Mouse (Mus musculus) heart, adult 9 months (tissue): ENCODE data around the gene Tmem135.
"Not testable (repeated sequence)": the region's sequence is repeated elsewhere in the genome, so short reads cannot be mapped to it uniquely, and the experiment has no call there.

Experiments
- DNase-seq, 2 experiments: peaks; one replicate each; pipeline ENCODE4 v3.0.0; 2022; ENCODE audit warnings: low spot score in 2 of 2

Tmem135 gene

DNA sequence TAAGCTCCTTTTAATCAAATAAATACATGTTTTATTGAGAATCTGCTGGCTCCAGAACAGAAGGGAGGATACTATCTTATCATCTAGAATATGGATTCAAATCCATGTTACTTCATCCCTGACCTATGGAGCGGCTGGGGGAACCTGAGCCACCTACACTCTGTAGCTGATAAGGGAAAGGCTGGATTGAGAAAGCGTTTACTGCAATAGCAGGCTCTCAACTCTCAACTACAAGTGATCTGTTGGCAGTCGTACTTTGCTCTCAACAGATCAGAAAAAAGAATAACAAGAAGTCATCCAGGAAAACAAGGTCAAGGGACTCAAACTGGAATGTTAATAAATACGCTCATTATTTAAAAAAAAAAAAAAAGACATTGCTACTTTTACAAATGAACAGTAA, 77.3 kb downstream of the Tmem135 start:
- no peak for DNase-seq

DNA sequence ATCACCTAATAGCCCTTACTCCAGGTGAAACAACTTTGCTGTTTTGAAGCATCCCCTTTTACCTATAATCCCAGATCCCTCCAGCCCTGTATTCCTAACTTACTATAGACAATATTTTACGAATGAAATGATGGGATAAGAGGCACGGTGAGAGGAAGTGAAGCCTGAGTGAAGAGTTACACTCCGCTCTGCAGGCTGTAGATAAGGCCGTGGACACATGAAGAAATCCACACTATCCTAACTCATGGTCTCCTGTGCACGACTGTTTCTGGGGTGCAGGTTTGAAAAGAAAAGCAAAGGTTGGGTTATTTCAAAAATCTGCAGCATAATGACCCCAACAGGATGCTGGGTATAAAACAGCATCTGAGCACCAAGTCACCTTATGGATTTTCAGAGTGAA, 77.8 kb downstream of the Tmem135 start:
- DNase-seq, result no peak

- not testable (repeated sequence) for DNase-seq
These were observed 81.3 kb downstream of the Tmem135 start for GRCm38 (mm10) chr7:89322741-89323140.

GRCm38 (mm10) chr7:89319351-89319750, 84.7 kb downstream of the Tmem135 start:
- no peak for DNase-seq

DNA sequence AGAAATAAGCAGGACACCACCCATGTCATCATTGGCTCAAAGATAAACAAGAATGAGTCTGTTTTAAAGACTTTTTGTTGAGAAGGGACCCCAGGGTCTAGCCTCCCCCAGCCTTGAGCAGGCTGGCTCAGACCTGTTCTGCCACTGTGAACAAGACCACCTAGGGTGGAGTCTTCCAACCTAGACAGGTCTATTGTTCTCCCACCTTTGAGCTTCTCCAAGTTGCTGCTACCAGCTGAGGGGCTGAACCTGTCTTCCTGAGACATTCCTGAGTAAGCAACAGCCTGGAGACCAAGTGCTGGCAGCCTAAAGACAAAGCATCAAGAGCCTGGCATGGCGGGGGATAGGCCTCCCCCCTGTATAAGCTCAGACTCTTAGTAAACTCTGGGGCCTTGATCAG, 86.9 kb downstream of the Tmem135 start:
- not testable (repeated sequence) for DNase-seq

- no peak for DNase-seq
These were observed 87.9 kb downstream of the Tmem135 start for GRCm38 (mm10) chr7:89316112-89316511.

DNA sequence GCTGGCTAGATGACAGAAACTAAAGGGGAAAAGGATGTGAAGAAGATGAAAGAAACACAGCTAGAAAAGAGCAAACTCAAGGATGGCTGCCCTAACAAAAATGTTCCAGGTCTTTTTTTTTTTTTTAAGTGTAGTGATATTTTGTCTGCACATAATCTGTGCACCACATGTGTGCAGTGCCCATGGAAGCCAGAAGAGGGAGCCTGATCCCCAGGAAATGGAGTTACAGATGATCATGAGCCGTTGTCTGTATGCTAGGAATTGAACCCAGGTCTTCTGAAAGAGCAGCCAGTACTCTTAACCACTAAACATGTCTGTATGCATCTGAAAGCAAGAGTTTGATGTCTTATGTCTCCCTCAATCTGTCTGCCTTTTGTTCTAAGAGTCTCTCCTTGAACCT, 92.5 kb downstream of the Tmem135 start:
- no peak for DNase-seq

- peak; percentile 28 to 42 for DNase-seq
These were observed 95.1 kb downstream of the Tmem135 start for GRCm38 (mm10) chr7:89308926-89309325.

GRCm38 (mm10) chr7:89308238-89308637, 95.8 kb downstream of the Tmem135 start:
- DNase-seq, result no peak

DNA sequence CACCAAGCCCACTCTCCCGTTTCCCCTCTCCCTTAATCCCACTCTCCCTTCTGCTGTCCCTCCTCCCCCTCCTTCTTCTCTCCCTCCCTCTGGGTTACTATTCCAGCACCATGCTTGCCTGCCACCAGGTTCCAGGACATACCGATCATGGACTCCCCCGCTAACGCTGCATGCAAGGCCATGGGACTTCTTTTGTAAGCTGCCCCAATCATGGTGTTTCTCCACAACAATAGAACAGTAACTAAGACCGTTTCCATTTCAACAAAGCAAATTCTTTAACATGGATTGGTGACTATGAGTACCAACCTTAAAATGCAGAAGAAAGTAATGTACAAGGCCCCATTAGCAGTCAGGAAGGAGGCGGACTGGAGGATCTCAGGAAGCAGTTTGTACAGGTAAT, 97.2 kb downstream of the Tmem135 start:
- no peak for DNase-seq

DNA sequence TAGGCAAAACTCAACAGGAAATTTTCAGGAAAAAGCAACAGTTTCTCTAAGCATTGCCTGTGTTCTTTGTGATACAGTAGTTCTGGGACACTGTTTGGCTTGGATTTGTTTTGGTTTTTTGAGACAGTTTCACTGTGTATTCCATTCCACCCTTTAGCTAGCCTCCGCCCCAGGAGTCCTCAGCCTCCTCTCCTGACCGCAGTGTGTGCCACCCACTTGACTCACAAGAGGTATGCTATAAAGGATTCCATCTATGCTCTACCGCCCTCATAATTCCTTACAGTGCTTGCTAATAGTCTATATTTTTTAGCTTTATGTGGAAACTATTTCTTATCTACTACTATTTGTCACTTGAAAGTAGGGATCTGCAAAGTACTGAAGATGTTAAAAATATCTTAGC, 99.1 kb downstream of the Tmem135 start:
- DNase-seq, result no peak

- no peak for DNase-seq
These were observed 100.3 kb downstream of the Tmem135 start for GRCm38 (mm10) chr7:89303765-89304164.

GRCm38 (mm10) chr7:89298911-89299458, 105.0 kb downstream of the Tmem135 start:
- no peak for DNase-seq

DNA sequence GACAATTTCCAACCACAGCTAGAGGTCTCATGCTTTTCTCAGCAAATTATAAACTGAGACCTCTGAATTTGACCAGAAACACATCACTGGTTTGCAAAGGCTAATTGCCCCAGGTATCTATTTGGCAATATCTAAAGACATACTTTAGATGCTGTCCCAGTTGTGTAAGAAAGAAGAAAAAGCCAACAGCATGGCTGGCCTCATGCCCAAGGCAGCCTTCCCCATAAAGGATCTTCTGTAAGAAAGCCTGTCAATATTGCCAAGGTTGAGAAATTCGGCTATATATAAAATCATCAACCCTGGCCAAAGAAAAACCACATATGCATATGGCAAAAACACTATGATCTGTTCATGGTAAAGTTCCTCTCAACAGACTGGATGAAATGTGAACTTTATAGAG, 107.1 kb downstream of the Tmem135 start:
- DNase-seq, result no peak

DNA sequence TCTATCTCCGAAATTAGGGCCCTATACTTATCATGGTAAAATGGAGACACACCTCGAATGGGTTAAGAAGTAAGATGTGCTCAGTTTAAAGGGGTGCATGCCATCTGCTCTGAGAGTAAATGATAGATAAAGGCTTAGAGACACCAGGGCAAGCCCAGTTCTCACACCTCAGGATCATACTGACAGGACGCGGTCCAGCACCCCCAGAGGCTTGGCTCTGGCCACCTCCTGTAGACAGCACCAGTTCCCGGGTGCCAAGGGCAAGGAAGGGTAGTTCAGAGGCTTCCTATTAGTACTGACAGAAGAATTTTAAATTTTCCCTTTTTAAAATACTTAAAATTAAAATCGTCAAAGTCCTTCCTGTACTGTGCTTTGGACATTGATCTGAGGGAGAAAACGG, 121.4 kb downstream of the Tmem135 start:
- DNase-seq, result peak in 1 of 2 experiments; percentile 12

GRCm38 (mm10) chr7:89270438-89270837, 133.6 kb downstream of the Tmem135 start:
- DNase-seq, result peak in 1 of 2 experiments; percentile 40

DNA sequence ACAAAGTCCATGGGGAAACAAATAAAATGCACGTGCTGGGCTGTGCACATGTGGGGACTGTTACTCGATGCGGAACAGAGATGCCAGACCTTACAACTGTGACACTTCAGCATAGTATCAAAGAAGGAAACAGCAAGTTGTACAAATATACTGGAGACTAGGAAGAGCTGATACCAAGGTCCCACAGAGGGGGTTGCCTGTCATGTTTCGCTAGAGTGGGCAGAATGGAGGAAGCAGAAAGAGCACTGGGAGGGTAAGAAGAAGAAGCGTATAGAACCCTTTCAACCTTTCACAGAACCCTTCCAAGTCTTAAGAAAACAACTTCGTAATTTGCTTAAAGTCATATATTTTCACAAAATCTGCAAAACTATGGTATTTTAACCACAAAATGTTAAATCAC, 134.2 kb downstream of the Tmem135 start:
- DNase-seq, result no peak

DNA sequence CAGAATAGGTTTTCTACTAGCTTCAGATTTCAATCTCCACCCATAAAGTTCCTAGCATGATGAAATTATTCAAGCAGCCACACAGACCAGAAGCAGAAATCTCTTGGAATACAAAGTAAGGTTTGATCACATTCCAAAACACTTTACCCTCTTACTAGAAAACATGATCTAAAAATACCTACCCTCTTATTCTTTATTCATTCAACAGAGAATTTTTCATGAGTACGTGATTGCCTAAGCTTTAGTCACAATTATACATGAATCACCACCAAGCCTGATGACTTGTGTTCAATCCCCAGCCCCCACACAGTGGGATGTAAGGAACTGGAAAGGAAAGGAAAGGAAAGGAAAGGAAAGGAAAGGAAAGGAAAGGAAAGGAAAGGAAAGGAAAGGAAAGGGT, 136.5 kb downstream of the Tmem135 start:
- no peak for DNase-seq

GRCm38 (mm10) chr7:89266017-89266760, 137.8 kb downstream of the Tmem135 start:
- DNase-seq, result no peak

DNA sequence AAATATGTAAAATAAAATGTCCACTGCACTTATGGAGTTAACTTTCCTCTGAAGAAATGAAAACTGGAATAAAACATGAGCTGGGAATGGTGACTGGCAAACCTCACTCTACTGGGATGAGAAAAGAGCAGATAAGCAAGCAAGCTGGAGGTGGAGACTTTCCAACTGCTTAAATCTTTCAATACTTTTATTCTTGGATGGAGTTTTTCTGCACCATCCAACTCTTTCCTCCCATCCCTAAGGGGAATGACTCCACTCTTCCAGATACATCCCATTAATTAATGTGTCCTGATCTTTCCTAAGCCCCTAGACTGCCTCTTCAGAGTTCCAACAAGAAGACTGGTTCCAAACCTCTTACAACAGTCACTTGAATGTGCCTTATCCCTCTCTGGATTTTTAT, 143.1 kb downstream of the Tmem135 start:
- DNase-seq, result peak; percentile 51 to 61

- DNase-seq, result no peak
These were observed 145.2 kb downstream of the Tmem135 start for GRCm38 (mm10) chr7:89258832-89259231.

DNA sequence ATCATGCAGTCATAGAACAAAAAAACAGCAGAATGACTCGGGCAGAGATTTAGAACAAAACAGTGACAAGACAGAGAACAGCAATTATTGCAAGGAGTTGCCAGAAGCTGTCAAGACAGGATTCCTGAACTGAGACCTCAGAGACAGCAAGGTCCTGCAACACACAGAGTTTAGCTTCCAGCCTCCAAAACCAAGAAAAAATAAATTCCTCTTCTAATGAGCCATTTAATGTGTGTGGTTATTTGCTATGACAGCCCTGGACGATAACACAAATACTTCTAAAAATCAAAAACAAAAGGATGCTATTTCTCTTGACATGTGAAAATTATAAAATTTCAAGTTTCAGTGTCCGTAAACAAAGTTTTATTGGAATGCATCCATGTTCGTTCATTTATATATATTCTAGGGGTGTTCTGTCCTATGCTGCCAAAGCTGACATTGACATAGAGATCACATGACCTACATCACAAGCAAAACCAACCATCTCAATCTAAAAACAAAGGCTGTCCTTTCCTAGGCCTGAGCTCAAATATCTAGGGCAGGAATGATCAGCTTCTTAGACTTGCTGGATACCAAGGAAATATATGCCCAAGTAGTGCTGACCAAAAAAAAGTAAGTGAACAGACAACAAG, 146.0 kb downstream of the Tmem135 start:
- no peak for DNase-seq

DNA sequence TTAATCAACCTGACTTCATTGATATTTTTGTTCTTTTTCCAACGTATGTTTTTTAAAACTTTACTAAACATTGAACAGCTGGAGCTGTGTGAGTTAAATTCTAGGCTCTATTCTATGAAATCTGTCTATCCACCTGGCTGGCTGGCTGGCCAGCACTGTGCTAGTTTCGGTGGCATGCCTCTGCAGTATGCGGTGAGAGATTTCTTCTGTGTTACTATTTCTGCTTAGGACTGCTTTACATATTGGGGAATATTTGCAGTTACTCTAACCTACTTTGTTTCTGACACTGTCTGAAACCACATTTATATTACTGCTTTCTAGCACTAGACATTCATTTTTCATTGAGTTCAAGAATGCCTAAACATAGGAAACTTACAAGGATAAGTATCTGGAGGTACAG, 150.2 kb downstream of the Tmem135 start:
- DNase-seq, result no peak
